Mouse (Mus musculus): ENCODE data around the gene 2410137M14Rik.
"Not testable (repeated sequence)": the region's sequence is repeated elsewhere in the genome, so short reads cannot be mapped to it uniquely, and the experiment has no call there.

Gene 2410137M14Rik

GRCm38 (mm10) chr17:36981221-36981813 lies at the start of gene 2410137M14Rik:
TSS of gene 2410137M14Rik (minus strand) at chr17:36981237.
- DNase-seq (ENCODE audit: low read depth) = no peak

GRCm38 (mm10) chr17:37029162-37029561 lies 48.1 kb upstream of the 2410137M14Rik start:
- no peak for DNase-seq (ENCODE audit: low read depth)

DNA sequence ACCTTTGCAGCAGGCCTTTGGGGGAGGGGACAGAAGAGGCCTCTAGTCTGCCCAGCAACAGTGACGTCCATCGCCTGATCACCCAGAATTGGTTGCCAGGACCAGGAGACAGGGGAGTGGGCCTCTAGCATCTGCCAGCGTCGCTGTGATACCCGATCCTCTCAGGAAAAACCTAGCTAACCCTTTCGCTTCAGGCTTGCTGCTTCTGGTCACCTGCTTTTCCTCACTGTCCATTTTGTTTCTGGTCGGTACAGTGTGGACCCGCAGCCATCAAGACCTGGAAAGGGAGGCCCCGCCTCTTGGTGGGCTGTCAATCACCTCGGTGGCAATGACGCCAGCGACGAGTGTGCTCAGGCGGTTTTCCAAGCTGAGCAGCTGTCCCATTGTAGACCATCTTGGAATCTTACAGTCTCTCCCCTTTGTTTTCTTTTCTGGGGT lies 47.7 kb upstream of the 2410137M14Rik start:
- peak; percentile 79 for DNase-seq (ENCODE audit: low read depth)

DNA sequence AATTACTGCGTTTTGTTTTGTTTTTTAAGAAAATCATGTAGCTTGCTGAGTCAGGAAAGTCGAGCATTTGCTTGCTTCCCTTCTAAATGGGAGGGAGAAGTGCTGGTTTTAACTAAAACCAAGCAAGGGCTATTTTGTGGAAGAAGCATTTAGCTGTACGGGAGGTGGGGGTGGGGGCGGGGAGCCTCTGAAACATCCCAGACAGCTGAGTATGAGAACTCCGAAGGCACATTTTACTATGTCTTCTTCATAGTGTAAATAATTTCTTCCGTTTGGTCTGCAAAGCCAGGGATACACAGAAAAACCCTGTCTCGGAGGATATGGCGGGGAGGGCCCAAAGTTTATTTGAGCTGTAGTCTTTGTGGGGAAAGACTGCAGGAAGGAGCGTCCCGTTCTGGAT lies 47.2 kb upstream of the 2410137M14Rik start:
- no peak for DNase-seq (ENCODE audit: low read depth)

GRCm38 (mm10) chr17:37027486-37027885 lies 46.4 kb upstream of the 2410137M14Rik start:
- DNase-seq (ENCODE audit: low read depth) = no peak

DNA sequence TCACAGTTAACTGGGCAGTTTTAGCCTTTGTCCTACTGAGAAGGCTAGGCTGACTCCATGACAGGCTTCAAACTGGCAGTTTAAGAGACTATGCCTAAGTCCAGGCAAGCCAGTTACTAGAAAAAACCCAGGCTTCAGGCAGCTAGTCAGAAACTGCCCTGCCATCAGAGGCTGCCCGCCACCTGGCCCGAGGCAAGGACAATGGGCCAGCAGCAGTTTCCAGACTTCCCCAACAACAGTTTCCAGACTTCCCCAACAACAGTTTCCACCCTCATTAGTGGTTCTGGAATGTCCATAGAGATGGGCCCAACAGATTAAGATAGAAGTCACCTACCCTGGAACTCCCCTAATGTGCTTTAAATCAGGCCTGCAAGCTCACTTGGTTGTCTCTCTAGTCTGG lies 45.4 kb upstream of the 2410137M14Rik start:
- DNase-seq (ENCODE audit: low read depth) = no peak

GRCm38 (mm10) chr17:37022628-37023576 lies 41.9 kb upstream of the 2410137M14Rik start, which contains the start of gene Mog:
TSS of gene Mog (minus strand) at chr17:37023398.
- no peak for DNase-seq (ENCODE audit: low read depth)

- DNase-seq (ENCODE audit: low read depth) = not testable (repeated sequence)
Measured at GRCm38 (mm10) chr17:37019242-37019641, 38.2 kb upstream of the 2410137M14Rik start.

- DNase-seq (ENCODE audit: low read depth) = no peak
Measured at GRCm38 (mm10) chr17:37018328-37018727, 37.3 kb upstream of the 2410137M14Rik start.

- no peak for DNase-seq (ENCODE audit: low read depth)
Measured at GRCm38 (mm10) chr17:37016333-37016732, 35.3 kb upstream of the 2410137M14Rik start.

- no peak for DNase-seq (ENCODE audit: low read depth)
Measured at GRCm38 (mm10) chr17:37012141-37012540, 31.1 kb upstream of the 2410137M14Rik start.

DNA sequence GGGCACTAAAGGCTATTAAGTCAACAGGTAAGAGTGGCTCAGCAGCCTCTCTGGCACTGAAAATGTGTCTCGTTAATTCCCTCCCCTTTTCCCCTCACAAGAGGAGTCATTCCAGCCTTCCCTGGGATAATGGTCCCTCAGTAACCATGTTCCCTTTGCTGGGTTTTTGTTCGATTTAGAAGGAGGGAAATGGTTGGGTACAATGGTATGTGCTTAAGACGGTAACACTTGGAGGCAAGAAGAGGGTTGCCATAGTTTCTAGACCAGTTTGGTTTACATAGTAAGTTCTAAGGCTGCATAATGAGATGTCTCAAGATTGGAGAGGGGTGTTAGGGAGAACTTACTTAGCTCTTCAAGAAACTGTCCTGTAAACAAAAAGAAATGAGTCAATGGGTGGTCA lies 30.7 kb upstream of the 2410137M14Rik start:
- no peak for DNase-seq (ENCODE audit: low read depth)

GRCm38 (mm10) chr17:37009460-37010042 lies 28.5 kb upstream of the 2410137M14Rik start:
- DNase-seq (ENCODE audit: low read depth) = no peak

DNA sequence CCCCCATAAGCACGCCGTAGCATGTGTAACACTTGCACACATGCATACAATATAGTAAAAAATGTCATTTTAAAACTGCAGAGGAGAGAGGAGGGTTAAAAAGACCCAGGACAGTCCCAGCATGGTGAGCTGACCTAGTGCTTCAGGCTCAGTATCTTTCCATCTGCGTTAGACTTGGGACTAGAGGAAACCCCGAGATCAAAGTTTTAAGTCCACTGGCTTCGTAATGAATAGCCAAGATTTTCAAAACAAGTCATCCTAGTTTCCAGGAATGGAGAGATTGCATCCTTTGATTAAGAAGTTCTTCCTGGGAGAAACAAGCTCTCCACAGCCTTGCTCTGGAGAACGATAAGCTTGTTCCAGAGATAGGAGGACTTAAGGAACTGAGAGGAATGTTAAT lies 27.1 kb upstream of the 2410137M14Rik start:
- DNase-seq (ENCODE audit: low read depth) = no peak

DNA sequence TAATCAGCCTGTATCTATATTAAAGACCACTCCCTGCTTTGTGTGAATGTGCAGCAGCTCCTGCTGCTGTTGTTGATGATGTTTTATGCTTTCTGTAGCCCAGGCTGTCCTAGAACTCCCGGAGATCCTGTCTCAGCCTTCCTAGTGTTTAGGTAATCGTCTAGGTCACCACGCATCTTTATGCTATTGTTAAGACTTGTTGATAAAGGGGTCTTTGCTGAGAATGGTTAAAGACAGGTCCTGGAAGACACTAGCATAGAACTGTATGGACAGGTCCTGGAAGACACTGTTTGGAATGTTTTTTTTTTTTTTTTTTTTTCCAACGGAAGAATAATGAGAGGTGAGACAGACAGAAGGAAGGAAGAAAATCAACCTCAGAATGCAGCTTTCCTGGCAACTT lies 22.3 kb upstream of the 2410137M14Rik start:
- no peak for DNase-seq (ENCODE audit: low read depth)

DNA sequence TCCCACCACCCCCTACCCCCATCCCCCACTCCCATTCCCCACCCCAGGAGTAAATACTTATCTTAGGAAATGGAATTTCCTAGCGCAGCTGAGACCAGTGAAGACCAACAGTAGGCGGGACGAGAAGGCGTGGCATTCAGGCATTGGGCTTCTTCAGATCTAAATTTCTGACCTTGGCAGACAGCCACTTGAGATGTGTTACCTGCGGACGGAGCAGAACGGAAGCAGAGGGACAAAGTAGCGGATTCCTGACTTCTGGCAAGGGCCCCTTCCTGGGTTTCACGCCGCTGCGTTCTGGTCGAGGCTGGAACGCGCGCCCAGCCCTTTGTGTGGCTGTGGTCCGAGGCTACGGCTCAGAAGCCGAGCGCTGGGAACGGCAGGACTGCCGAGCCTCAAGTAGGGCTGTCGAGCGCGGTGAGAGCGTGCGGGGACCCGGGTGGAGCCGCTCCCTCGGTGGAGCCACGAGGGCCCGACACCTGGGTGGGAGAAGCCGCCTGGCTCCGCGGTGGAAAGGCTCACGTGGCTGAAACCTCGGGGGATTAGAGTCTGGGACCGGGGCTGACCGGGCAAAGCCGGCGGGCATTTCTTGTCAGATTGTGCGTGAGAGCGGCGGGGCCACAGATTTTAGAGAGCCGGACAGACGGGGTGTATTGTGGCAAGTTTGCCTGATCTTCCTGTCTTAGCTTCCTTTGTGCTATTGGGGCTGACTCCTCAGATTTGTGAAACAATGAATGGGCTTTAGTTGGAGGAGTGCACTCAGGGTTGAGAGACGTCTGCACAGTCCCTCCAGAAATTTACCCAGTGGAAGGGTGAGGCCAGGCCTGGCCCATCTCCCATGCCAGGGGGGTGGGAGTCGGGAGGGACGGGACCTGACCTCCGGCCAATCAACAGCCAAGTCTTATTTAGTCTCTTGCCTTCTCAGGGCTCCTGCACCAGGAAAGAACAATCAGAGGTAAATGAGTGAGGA lies 21.6 kb upstream of the 2410137M14Rik start:
- peak; percentile 40 for DNase-seq (ENCODE audit: low read depth)

- DNase-seq (ENCODE audit: low read depth) = no peak
Measured at GRCm38 (mm10) chr17:37000863-37001262, 19.8 kb upstream of the 2410137M14Rik start, which contains the start of gene Zfp57. TSS of gene Zfp57 (plus strand) at chr17:37001163.

- DNase-seq (ENCODE audit: low read depth) = no peak
Measured at GRCm38 (mm10) chr17:36998477-36998876, 17.4 kb upstream of the 2410137M14Rik start.

- DNase-seq (ENCODE audit: low read depth) = peak; percentile 56
Measured at GRCm38 (mm10) chr17:36997033-36997735, 16.1 kb upstream of the 2410137M14Rik start.

DNA sequence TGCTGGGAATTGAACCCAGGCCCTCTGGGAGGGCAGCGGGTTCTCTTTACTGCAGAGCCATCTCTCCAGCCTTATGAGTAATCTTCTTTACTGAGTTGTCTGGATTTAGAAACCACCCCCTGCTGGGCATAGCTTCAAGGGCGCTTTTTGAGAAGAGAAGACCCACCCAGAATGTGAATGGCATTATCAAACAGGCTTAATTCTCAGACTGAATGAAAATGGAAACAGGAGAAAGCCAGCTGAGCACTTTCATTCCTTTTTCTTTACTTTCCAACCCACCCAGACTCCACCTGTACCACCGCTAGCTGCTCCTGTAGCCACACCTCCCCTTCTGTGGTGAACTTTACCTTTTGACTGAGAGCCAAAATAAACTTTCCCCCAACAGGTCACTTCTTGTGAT lies 14.4 kb upstream of the 2410137M14Rik start:
- DNase-seq (ENCODE audit: low read depth) = no peak

GRCm38 (mm10) chr17:36994528-36994927 lies 13.5 kb upstream of the 2410137M14Rik start:
- no peak for DNase-seq (ENCODE audit: low read depth)
